Mouse (Mus musculus) lung, postnatal 0 days (tissue): Measurements from ENCODE around the gene Gm20388. TPM values are rescaled to one million over a fixed set of nuclear protein-coding genes. Genes with fewer than 3 reads are reported as not detected.

Experiments
- ATAC-seq: fragments of 200-750 bp; cut with Nextera tagmentation; 2 replicates; pipeline ENCODE4 v1.8.0; 2017; ENCODE audit warnings: moderate library complexity
- DNase-seq: peaks from one replicate; pipeline ENCODE4 v3.0.0-alpha.2; 2016; ENCODE audit warnings: low spot score
- H3K27ac ChIP-seq: fragments of 300-500 bp; sonication (generic); 2 replicates; pipeline ENCODE4 v1.5.1; 2014; ENCODE audit warnings: antibody characterized with exemption, mild to moderate bottlenecking, low read length, mixed read lengths
- H3K27me3 ChIP-seq: fragments of 300-500 bp; sonication (generic); replicated peaks from 2 replicates; pipeline ENCODE4 v1.6.1; 2014; ENCODE audit warnings: low read length, mixed read lengths; ENCODE audit not compliant: insufficient read depth
- H3K36me3 ChIP-seq: fragments of 300-500 bp; sonication (generic); 2 replicates; pipeline ENCODE4 v1.6.1; 2014; ENCODE audit warnings: low read length, mixed read lengths; ENCODE audit not compliant: insufficient read depth
- H3K4me1 ChIP-seq: fragments of 300-500 bp; sonication (generic); 2 replicates; pipeline ENCODE4 v1.6.1; 2014; ENCODE audit warnings: antibody characterized with exemption, low read depth, low read length, mixed read lengths; ENCODE audit not compliant: insufficient read depth
- H3K4me2 ChIP-seq: fragments of 300-500 bp; sonication (generic); replicated peaks from 2 replicates; pipeline ENCODE4 v1.6.1; 2014; ENCODE audit warnings: low read depth, mild to moderate bottlenecking, low read length, moderate library complexity, mixed read lengths
- H3K4me3 ChIP-seq: fragments of 300-500 bp; sonication (generic); 2 replicates; pipeline ENCODE4 v1.5.1; 2014; ENCODE audit warnings: low read depth, low read length
- H3K9ac ChIP-seq: fragments of 300-500 bp; sonication (generic); replicated peaks from 2 replicates; pipeline ENCODE4 v1.6.1; 2014; ENCODE audit warnings: low read depth, mild to moderate bottlenecking
- H3K9me3 ChIP-seq: fragments of 300-500 bp; sonication (generic); 2 replicates; pipeline ENCODE4 v1.6.1; 2016; ENCODE audit warnings: low read length, mixed read lengths
- CTCF ChIP-seq: IDR thresholded peaks from 2 replicates; pipeline ENCODE4 v1.5.1; 2016; ENCODE audit warnings: antibody characterized with exemption, mild to moderate bottlenecking
- EP300 ChIP-seq: IDR thresholded peaks from 2 replicates; pipeline ENCODE4 v1.6.1; 2016; ENCODE audit warnings: antibody characterized with exemption, mild to moderate bottlenecking, control low read depth
- WGBS: fragments of 180-500 bp; shearing (Covaris S2); extraction: QIAGEN DNeasy Blood & Tissue Kit; methylation state at CpG from one replicate; pipeline ENCODE4 v1.1.7; 2014; 5-methylcytosine and 5-hydroxymethylcytosine counted together
- polyA plus RNA-seq: library from polyadenylated mRNA; unstranded; fragments of >200 nt; fragmentation: Nextera tagmentation; extraction: Ambion mirVana; gene quantifications from 2 replicates; pipeline ENCODE4 v1.2.1, GENCODE M21; 2015

Gene Gm20388
- polyA plus RNA-seq, 1 experiment from 2014 or later: not detected

DNA sequence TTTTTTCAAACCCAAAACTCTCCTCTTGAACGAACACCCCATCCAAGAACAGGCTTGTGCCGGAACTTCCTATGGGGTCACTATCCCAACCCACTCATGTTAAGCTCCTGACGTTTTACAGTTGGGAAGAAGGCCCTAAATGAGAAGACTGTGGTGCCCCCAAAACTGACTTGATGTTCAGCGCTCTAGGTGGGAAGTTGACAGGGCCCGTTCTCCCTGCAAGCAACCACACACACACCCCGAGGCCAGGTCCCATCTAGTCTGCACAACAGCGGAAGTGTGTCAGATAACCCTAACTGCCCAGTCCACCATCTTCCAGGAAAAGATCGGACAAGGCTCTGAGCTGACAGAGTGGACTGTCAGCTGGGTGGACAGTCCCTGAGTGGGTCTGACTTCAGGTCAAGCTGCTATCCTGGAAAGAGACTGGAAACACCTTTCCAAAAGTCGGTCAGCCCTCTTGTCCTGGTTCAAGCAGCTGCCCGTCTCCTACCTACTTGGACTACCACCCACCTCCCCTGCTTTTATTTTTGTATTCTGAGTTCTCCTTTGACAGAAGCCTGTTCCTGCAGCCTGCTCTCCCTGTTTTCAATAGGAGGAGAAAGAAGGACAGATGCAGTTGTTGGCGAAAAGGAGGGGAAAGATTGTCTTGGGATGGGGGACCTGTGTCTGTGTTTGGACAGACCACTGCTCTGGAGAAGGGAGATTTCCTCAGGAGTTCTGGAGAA lies 1161.9 kb downstream of the Gm20388 start:
- peaks cover 5% of the 10 kb centered on the region for H3K4me1 ChIP-seq
- H3K9ac ChIP-seq: no peak overlapping the region
- H3K27ac ChIP-seq: no peak overlapping the region
- no peaks in the 10 kb centered on the region for H3K9me3 ChIP-seq
- no peaks in the 10 kb centered on the region for H3K36me3 ChIP-seq
- 48% methylated on average over 11 of the region's 11 CpGs for whole genome bisulfite sequencing
- DNase-seq (no peak), ATAC-seq (no peak)
- TF ChIP-seq EP300 (no peak), CTCF (no peak)
- H3K4me3 ChIP-seq: no peak overlapping the region
- H3K27me3 ChIP-seq: 0 out of 2 replicates have a peak, but pooled peaks cover 13% of the 10 kb centered on the region
- H3K4me2 ChIP-seq: peak overlapping the region; percentile 62

DNA sequence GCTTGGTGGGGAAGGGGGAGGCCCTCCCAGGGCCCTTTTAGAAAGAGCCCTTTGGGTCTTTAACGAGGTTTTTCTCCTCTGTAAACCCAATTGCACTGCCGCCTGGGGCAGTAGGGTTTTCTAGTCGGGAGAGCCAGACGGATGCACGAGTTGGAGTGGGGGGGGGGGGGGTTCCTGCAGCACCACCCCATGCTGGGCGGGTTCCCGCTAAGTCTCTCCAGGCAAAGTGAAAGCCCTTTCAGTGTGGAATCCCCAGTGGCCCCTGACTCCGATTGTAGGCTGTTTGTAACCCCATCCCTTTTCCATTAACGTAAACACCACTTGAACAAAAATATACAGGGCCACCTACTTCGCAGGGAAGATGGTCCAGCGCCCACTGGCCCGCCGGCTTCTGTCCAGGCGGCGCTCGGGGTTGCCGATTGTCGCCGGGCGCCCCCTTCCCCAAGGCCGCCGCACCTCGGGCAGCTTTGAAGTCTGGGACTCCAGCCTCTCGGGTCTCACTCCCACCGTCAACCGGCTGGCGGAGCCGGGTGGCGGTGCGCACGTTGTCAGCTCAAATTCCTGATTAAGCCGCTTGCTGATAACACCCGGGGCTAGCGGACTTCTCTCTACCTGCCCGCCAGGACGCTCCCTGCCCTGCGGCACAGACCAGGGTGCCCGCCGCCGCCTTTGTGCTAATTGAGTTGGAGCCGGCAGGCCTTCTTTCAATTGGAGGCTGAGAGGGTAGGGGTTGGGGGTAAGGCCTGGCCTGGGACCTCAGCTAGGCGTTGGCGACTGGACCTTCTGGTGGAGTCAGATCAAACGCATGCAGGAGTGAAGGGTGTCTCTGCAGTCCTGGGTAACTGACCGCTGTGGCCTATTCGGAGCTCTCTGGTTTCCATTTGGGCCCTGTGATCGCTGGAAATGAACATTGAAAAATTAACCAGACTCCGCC lies 1162.8 kb downstream of the Gm20388 start:
- peak overlapping the region; percentile 34 for H3K4me3 ChIP-seq
- peaks cover 5% of the 10 kb centered on the region for H3K4me1 ChIP-seq
- H3K27ac ChIP-seq: peak overlapping the region; percentile 38
- no peaks in the 10 kb centered on the region for H3K36me3 ChIP-seq
- DNase-seq (peak; percentile 54), ATAC-seq (peak; percentile 35; the same call in 1 of the 2 replicates)
- peak overlapping the region; percentile 34 for H3K9ac ChIP-seq
- WGBS: 14% methylated on average over 48 of the region's 48 CpGs
- H3K27me3 ChIP-seq: 0 out of 2 replicates have a peak, but pooled peaks cover 14% of the 10 kb centered on the region
- no peak for TF ChIP-seq CTCF
- no peak for TF ChIP-seq EP300
- no peaks in the 10 kb centered on the region for H3K9me3 ChIP-seq
- H3K4me2 ChIP-seq: peak overlapping the region; percentile 62

DNA sequence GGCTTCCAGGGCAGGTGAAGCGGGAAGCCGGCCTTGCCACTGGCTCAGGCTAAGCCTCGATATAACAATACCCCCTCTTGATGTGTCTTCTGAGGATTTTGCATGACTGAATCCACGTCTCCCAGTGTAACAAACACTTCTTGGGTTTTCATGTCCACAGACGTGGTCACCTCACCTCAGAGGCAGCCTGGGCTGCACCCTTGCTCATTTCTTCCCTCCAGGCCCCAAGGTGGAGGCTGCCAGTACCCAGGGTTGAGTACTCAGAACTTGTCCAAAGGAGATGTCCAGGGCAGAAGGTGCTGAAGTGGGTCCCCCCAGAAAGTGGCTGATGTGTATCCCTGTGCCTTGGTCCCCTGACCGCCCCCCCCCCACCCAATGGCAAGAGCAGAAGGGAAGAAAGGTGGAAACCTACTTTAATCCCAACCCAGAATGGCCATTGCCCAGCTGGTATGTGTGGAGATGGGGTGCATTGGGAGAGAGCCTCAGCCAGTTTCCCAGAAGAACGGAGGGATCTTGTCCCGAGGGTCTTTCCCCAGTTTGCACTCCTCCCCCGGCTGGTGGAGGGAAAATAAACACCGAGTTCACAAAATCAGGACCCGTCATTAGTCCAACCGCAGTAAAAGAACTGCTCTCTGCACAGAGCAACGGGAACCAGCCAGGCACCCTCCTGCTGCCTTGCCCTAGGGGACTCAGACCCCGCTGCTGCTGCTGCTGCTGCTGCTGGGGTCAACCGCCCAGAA lies 1163.6 kb downstream of the Gm20388 start:
- H3K9ac ChIP-seq: no peak overlapping the region; the same call in 1 of the 2 replicates
- H3K4me2 ChIP-seq: peak overlapping the region; percentile 62
- no peak overlapping the region; the same call in 1 of the 2 replicates for H3K27ac ChIP-seq
- peak overlapping the region; percentile 34 for H3K4me3 ChIP-seq
- no peaks in the 10 kb centered on the region for H3K9me3 ChIP-seq
- TF ChIP-seq CTCF: no peak
- TF ChIP-seq EP300: no peak
- 0 out of 2 replicates have a peak, but pooled peaks cover 14% of the 10 kb centered on the region for H3K27me3 ChIP-seq
- H3K4me1 ChIP-seq: peaks cover 5% of the 10 kb centered on the region
- no peak for ATAC-seq
- DNase-seq: no peak
- H3K36me3 ChIP-seq: no peaks in the 10 kb centered on the region
- WGBS: 18% methylated on average over 14 of the region's 15 CpGs

DNA sequence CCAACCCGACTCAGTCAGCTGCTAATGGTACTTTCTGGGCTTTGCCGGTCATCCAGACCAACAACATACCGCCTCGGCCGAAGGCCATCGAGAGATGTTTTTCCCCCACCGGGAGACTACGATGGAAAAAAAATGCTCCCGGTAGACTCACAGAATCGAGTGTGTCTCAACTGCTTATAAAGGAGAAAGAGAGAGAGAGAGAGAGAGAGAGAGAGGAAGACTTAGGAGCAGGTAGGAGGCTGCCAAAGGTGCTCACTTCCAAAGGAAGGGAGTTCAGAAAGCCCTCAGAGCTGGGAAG lies 1164.2 kb downstream of the Gm20388 start:
- H3K36me3 ChIP-seq: no peaks in the 10 kb centered on the region
- TF ChIP-seq EP300: no peak
- no peak for TF ChIP-seq CTCF
- H3K4me1 ChIP-seq: peaks cover 5% of the 10 kb centered on the region
- ATAC-seq: no peak
- 9% methylated on average over 10 of the region's 10 CpGs for WGBS
- no peak for DNase-seq
- H3K4me3 ChIP-seq: peak overlapping the region; percentile 34
- peak overlapping the region; percentile 62 for H3K4me2 ChIP-seq
- H3K9me3 ChIP-seq: no peaks in the 10 kb centered on the region
- 0 out of 2 replicates have a peak, but pooled peaks cover 14% of the 10 kb centered on the region for H3K27me3 ChIP-seq
- no peak overlapping the region for H3K27ac ChIP-seq
- H3K9ac ChIP-seq: no peak overlapping the region; the same call in 1 of the 2 replicates

DNA sequence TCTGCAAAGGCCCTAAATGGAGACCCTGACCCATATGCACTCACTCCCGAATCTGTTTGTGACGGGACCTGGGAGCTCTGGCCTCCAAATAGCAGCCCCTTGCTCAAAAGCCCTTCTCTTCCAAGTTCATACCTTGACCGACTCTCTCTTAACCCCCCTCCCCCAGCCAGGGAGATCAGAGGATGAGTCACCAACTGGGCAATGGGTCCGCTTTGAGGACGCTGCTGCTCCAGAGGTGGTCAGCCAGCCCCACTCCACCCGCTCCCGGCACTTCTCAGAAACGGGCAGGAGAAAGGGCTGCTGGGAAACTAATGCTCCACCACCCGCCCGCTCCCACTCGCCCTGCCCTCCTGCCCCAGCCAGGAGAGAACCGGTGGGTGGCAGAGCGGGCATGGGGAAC lies 1165.3 kb downstream of the Gm20388 start:
- WGBS: 23% methylated on average over 13 of the region's 13 CpGs
- H3K9ac ChIP-seq: no peak overlapping the region

More for the DNA sequence above, 1165.3 kb downstream of the Gm20388 start:
- Histone ChIP-seq H3K4me2 (peak overlapping the region; percentile 62), H3K36me3 (no peaks in the 10 kb centered on the region), H3K9me3 (no peaks in the 10 kb centered on the region), H3K27ac (0 out of 2 replicates have a peak overlapping the region, but pooled peaks have one; percentile 20), H3K27me3 (peaks cover 18% of the 10 kb centered on the region), H3K4me3 (peak overlapping the region; percentile 5; the same call in 1 of the 2 replicates), H3K4me1 (peaks cover 5% of the 10 kb centered on the region)
- peak; percentile 40 for ATAC-seq
- TF ChIP-seq EP300: no peak
- peak; percentile 48 for DNase-seq
